Mouse (Mus musculus) large intestine, adult 2 months (tissue): ENCODE measurements around the gene Hibch. TPM values are rescaled to one million over a fixed set of nuclear protein-coding genes. Genes with fewer than 3 reads are reported as not detected.

ENCODE experiments used
- polyA plus RNA-seq: library from polyadenylated mRNA; depleted of rRNA; stranded (reverse); fragments of >200 nt; gene quantifications from 2 replicates; pipeline ENCODE4 v1.2.3, GENCODE M21; 2012; rRNA removed

Hibch gene
- polyA plus RNA-seq, 1 experiment, result 10.1 TPM

Other genes starting within 250 kb of the Hibch start
- 4.7 and 5.3 TPM in 2 replicates for gene Nemp2, start 214.2 kb upstream of the Hibch start, polyA plus RNA-seq
- 15.9 and 22.2 TPM in 2 replicates for gene Mfsd6, start 117.5 kb upstream of the Hibch start, polyA plus RNA-seq
- gene Inpp1, start 27.2 kb upstream of the Hibch start, polyA plus RNA-seq, result 6.5 and 13.4 TPM in 2 replicates
- 3.7 and 6.0 TPM in 2 replicates for gene 1700019D03Rik, start 175.2 kb downstream of the Hibch start, polyA plus RNA-seq
- 0.02 TPM in 1 of 2 replicates, not detected in the other for gene Mstn, start 216.7 kb downstream of the Hibch start, polyA plus RNA-seq